Mouse (Mus musculus) spleen, embryonic (tissue): ENCODE measurements around the gene Drosha.
"Not testable (repeated sequence)": the region's sequence is repeated elsewhere in the genome, so short reads cannot be mapped to it uniquely, and the experiment has no call there.

Experiments used
- CTCF ChIA-PET: fragments of 350-600 bp; sonication (Branson Sonifier 250); formaldehyde crosslinking; loops from one replicate; lab custom pipeline; 2022; lab: Charles Lee

Drosha gene

GRCm38 (mm10) chr15:12879937-12880336 is 55.3 kb downstream of the Drosha start:
- CTCF ChIA-PET: no interaction called here

DNA sequence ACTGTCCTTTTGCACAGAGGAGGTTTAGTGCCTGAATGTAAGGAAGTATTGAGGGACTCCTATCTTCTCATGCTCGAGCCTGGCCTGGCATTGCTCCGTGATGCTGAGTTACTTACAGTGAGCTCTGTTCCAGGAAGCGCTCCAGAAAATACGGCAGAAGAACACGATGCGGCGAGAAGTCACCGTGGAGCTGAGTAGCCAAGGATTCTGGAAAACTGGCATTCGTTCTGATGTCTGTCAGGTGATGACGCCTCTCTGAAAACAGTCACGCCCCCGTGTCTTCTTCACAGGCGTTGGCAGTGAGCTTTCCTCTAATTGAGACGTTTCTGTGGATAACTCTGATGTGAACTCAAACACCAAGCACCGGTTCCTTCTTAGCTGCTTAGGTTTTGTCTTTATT is 60.2 kb downstream of the Drosha start:
- CTCF ChIA-PET: no interaction called here

- CTCF ChIA-PET: interaction anchor here (0.6 kb wide), 1 partner anchor 22 kb away, joined by 3 read pairs; no protein-coding TSS in a partner anchor
Measured at GRCm38 (mm10) chr15:12885361-12885760, 60.7 kb downstream of the Drosha start.

- CTCF ChIA-PET: no interaction called here
Measured at GRCm38 (mm10) chr15:12887206-12887605, 62.6 kb downstream of the Drosha start.

DNA sequence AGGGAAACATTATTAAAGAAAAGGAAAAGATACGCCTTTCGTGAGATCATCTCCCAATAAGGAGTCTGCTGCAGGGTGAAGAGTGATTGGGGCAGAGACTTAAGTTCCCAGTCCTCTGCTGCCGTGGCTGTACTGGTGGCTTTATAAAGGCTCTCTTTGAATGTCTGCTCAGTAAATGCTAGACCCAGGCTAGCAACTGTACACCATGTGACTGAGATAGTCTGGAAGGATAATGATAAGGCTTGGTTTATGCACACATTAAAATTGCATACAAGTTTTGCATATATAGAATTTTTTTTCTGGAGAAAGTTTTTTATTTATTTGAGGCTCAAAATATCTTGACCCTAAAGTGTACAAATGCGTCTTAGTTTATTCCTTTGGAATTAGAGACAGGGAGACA is 63.7 kb downstream of the Drosha start:
- CTCF ChIA-PET: interaction anchor here (0.7 kb wide), 1 partner anchor 1365 kb away, joined by 4 read pairs; no protein-coding TSS in a partner anchor

- CTCF ChIA-PET: no interaction called here
Measured at GRCm38 (mm10) chr15:12889909-12890308, 65.3 kb downstream of the Drosha start.

GRCm38 (mm10) chr15:12895426-12895825 is 70.8 kb downstream of the Drosha start:
- CTCF ChIA-PET: no interaction called here

GRCm38 (mm10) chr15:12896022-12897009 is 71.7 kb downstream of the Drosha start:
- CTCF ChIA-PET: no interaction called here

DNA sequence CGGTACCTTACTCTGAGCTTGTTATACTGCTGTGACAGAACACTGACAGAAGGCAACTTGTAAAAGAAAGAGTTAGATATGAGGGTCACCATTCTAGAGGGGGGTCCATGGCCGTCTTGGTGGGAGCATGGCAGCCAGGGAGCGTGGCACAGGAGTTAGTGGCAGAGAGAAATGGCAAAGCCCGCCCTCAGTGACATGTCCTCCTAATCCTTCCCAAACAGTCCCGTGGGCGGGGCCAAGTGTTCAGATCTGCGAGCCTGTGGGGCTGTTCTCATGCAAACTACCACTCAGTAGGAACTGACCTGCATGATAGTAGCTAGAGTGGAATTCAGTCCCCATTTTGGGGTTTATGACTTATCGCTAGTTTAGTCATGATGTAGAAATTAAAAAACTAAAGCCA is 73.2 kb downstream of the Drosha start:
- CTCF ChIA-PET: no interaction called here

- CTCF ChIA-PET: no interaction called here
Measured at GRCm38 (mm10) chr15:12900428-12901196, 76.0 kb downstream of the Drosha start.

GRCm38 (mm10) chr15:12901197-12901570 is 76.6 kb downstream of the Drosha start:
- CTCF ChIA-PET: no interaction called here

DNA sequence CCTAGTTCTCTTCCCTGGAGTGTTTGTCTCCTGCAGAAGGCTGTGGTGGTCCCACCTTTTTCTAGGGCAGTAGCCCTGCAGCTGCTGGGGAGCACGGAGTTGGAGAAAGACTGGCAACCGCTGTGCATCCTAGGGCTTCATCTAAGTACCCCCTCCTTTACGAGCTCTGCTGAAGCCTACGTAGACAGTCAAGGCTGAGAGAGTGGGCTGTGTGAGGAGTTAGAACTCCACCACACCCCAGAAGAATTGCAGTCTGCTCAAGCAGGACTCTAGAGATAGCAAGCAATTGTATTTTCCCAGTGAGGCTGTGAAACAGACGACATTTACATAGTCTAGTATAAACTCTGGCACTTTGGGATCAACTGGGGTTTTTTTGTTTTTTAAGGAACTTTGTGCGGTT is 79.8 kb downstream of the Drosha start:
- CTCF ChIA-PET: no interaction called here

GRCm38 (mm10) chr15:12907962-12908719 is 83.5 kb downstream of the Drosha start:
- CTCF ChIA-PET: no interaction called here

DNA sequence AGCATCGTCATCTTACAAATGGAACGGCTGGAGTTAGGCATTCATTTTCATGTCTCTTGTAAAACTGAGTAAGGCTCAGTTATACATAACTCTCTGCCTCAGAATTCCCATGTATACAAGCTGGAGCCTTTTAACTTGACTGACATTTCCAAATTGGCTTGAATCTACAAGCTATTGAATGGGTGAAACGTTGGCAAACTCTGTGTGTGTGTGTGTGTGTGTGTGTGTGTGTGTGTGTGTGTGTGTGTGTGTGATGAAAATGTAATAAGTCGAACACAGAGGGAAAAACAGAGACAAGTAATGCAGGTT is 84.1 kb downstream of the Drosha start:
- CTCF ChIA-PET: no interaction called here

DNA sequence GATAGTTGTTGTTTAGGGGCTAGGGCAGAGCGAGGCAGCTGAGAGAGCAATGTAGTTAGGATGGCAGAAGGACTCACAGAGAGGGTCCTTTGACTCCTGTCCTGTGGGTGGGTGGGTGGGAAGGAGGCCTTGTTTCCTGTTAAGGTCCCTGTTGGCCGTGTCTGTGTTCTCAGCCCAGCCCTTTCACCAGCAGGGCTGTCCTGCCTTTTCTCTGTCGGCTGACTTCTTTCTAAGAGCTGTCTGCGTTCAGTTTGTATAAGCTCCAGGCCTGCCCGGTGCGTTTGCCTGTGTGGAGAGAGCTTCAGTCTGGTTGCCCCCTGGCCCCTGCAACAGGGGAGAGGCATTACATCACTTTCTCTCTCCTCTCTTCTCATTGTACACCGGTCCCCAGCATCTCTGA is 84.6 kb downstream of the Drosha start:
- CTCF ChIA-PET: no interaction called here

- CTCF ChIA-PET: no interaction called here
Measured at GRCm38 (mm10) chr15:12911082-12911481, 86.5 kb downstream of the Drosha start.

- CTCF ChIA-PET: no interaction called here
Measured at GRCm38 (mm10) chr15:12916314-12916815, 91.8 kb downstream of the Drosha start.

GRCm38 (mm10) chr15:12919326-12919966 is 94.8 kb downstream of the Drosha start:
- CTCF ChIA-PET: not testable (repeated sequence)

DNA sequence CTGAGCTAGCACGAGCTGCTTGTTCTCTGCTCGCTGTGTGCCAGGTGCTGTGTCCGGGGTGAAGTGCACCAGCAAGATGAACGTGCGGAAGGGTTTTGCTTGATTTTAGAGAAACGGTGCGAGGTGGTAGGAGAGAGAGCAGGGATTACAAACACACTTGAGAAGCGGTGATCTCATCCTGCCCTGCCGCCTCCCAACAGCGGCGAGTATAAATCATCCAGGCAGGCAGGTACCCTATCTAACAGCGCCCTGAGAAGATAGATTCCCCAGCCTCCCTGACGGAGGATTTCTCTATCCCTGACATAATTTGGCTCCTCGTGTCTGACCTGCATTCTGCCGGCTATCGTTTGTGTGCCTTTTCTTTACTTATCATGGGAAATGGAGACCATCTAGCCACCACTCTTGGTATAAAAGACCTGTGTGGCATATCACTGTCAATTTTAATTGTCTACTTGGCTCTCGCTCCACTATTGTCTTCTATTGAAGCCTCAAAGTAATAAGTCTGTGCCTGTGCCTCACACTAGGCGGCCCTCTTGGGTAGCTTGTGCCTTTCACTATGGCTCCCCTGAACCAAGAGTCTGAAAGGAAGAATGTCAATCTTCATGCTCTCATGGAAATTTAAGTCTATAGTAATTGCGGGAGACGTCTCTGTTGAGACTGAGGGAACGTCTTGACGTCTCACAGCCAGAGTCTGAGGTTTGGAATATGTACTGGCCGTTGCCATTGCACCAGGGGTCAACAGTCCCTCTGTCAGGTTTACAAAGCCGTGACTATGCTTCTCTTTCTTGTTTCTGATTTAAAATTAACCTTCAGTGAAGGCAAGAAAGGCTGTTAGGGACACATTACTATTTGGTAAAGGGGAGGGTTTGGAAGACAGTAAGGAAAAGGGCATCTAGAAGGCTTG is 95.6 kb downstream of the Drosha start:
- CTCF ChIA-PET: no interaction called here

DNA sequence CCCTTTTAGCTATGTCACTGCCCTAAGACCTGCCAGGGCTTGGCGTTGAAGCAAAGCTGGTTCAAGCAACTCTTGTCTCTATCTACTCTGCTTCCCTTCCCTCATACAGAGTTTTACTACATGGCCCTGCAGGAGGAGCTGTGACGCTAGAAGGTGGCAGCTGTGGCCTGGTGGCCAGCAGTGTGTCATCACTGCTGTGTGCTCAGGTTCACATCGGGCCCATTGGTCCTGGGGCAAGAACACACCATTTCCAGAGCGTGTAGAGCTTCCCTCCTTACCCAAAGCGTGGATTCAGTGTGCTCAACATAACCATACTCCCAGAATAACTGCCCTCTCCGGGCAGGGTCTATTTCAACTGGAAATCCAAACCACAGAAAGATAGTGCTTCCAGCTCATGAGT is 97.3 kb downstream of the Drosha start:
- CTCF ChIA-PET: no interaction called here
